In the genomic region with DNA sequence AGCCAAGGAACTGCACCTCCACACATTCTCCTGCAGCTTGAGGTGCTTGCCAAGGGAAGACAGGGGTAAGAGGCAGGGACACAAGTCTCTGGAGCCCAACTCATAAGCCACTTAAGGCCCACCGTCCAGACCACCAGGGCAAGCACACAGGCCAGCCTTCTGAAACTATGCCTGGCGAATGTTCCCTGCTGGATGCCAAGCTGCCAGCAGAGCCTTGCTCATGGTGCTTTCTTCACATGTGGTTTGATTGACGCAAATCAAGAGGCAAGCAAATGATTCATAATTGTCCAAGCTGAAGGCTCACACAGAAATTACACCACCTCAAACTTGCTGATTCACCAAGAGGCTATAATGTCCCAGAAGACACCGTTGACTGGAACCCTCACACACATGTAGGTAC, we compare ENCODE assay signal across 14 mouse cellular contexts.
A peak's percentile ranks its signal among the peaks of the same experiment; 100 is the strongest.
DNase-seq lines count a peak whose midpoint lies in the region; ATAC-seq lines count a peak whose summit lies in the region.
"Had no signal": no experiment of that assay in that cellular context is flagged by ENCODE, and none has a peak within 500 bp of the region (broad histone marks: within the 10 kb centered on the region; RNA-seq: fewer than 3 reads in every experiment).

No protein-coding gene starts in this region.

- no peaks in the 10 kb centered on the region for H3K9me3 ChIP-seq in forebrain, embryonic 12.5 days
- H3K9me3 ChIP-seq in forebrain, embryonic 14.5 days (replicated peaks; ENCODE audit: control insufficient read depth, low read length) = no peaks in the 10 kb centered on the region
- H3K9me3 ChIP-seq: heart, embryonic 13.5 days; lung, embryonic 15.5 days; midbrain, embryonic 13.5 days; neural tube, embryonic 12.5 days had no signal

- 82% methylated on average over 4 of the region's 4 CpGs for whole genome bisulfite sequencing in forebrain, embryonic 12.5 days
- WGBS in forebrain, embryonic 14.5 days = 75% methylated on average over 4 of the region's 4 CpGs
- 75% methylated on average over 4 of the region's 4 CpGs for WGBS in macrophage (ENCODE audit: missing documents)

- no peak for ATAC-seq in forebrain, embryonic 12.5 days (ENCODE audit: low FRiP score)
- ATAC-seq in forebrain, embryonic 14.5 days = no peak
- ATAC-seq: hindbrain, embryonic 16.5 days; midbrain, embryonic 13.5 days had no signal

- peak overlapping the region; percentile 36; the same call in 1 of the 2 replicates for H3K27ac ChIP-seq in forebrain, embryonic 12.5 days
- no peak overlapping the region for H3K27ac ChIP-seq in forebrain, embryonic 14.5 days (ENCODE audit: low read depth, low read length)
- peak overlapping the region; percentile 5; the same call in 1 of the 2 replicates for H3K27ac ChIP-seq in macrophage
- H3K27ac ChIP-seq: heart, embryonic 13.5 days; lung, embryonic 15.5 days; midbrain, embryonic 13.5 days; neural tube, embryonic 12.5 days had no signal

- H3K4me2 ChIP-seq in forebrain, embryonic 12.5 days = no peak overlapping the region
- no peak overlapping the region for H3K4me2 ChIP-seq in forebrain, embryonic 14.5 days (ENCODE audit: low read length)
- H3K4me2 ChIP-seq: heart, embryonic 13.5 days; liver, embryonic 11.5 days; lung, embryonic 15.5 days; midbrain, embryonic 13.5 days; neural tube, embryonic 12.5 days had no signal

- H3K4me3 ChIP-seq in forebrain, embryonic 12.5 days (replicated peaks) = no peak overlapping the region
- H3K4me3 ChIP-seq in forebrain, embryonic 14.5 days (ENCODE audit: low read depth, low read length) = no peak overlapping the region
- no peak overlapping the region for H3K4me3 ChIP-seq in macrophage (ENCODE audit: inconsistent target)
- H3K4me3 ChIP-seq: heart, embryonic 13.5 days; lung, embryonic 15.5 days; midbrain, embryonic 13.5 days; neural tube, embryonic 12.5 days had no signal

- H3K27me3 ChIP-seq in forebrain, embryonic 12.5 days = no peaks in the 10 kb centered on the region
- H3K27me3 ChIP-seq in forebrain, embryonic 14.5 days (replicated peaks; ENCODE audit: control insufficient read depth, insufficient read depth, low read length) = no peaks in the 10 kb centered on the region
- H3K27me3 ChIP-seq: heart, embryonic 13.5 days; lung, embryonic 15.5 days; midbrain, embryonic 13.5 days; neural tube, embryonic 12.5 days had no signal

- DNase-seq in forebrain, embryonic 14.5 days (ENCODE audit: low spot score) = no peak
- DNase-seq in 416B (ENCODE audit: low read depth) = peak; percentile 71
- DNase-seq in adrenal gland, postnatal 36 days = peak; percentile 34 to 57
- no peak for DNase-seq in spleen, adult 18-20 months
- no peak for DNase-seq in lung, postnatal 4 days
- DNase-seq: cerebellum, adult 11 months had no signal

- peaks cover 28% of the 10 kb centered on the region for H3K4me1 ChIP-seq in forebrain, embryonic 12.5 days
- peaks cover 13% of the 10 kb centered on the region for H3K4me1 ChIP-seq in forebrain, embryonic 14.5 days (ENCODE audit: control insufficient read depth, insufficient read depth, low read length)

- peaks cover 41% of the 10 kb centered on the region; the same call in 1 of the 2 replicates for H3K79me2 ChIP-seq in macrophage (ENCODE audit: inconsistent target)

- H3K9ac ChIP-seq in forebrain, embryonic 12.5 days = no peak overlapping the region
- no peak overlapping the region for H3K9ac ChIP-seq in forebrain, embryonic 14.5 days (ENCODE audit: low read length)
- H3K9ac ChIP-seq: heart, embryonic 13.5 days; lung, embryonic 15.5 days; midbrain, embryonic 13.5 days; neural tube, embryonic 12.5 days had no signal

- no peaks in the 10 kb centered on the region for H3K36me3 ChIP-seq in forebrain, embryonic 12.5 days (replicated peaks)
- H3K36me3 ChIP-seq in forebrain, embryonic 14.5 days (ENCODE audit: control insufficient read depth, insufficient read depth, low read length) = no peaks in the 10 kb centered on the region
- H3K36me3 ChIP-seq in macrophage (ENCODE audit: inconsistent target) = no peaks in the 10 kb centered on the region
- H3K36me3 ChIP-seq: heart, embryonic 13.5 days; lung, embryonic 15.5 days; midbrain, embryonic 13.5 days; neural tube, embryonic 12.5 days had no signal

Comparison
In these comparisons a context has a peak if more than half of its experiments do, and no peak if none do; other contexts are left out.
1. DNase-seq: peak in 416B (single experiment) and adrenal gland, postnatal 36 days (2 of 2); none in forebrain, embryonic 14.5 days (single experiment), spleen, adult 18-20 months (0 of 2) and lung, postnatal 4 days (0 of 2).